Mouse (Mus musculus) ES-E14 (cell line): ENCODE measurements around the gene Fosl2.

Experiments
- CHD2 ChIP-seq: IDR thresholded peaks from 2 replicates; pipeline ENCODE4 v1.6.1; 2014; ENCODE audit warnings: mild to moderate bottlenecking, low read depth, low read length, inconsistent platforms
- HCFC1 ChIP-seq: IDR thresholded peaks from 2 replicates; pipeline ENCODE4 v1.6.1; 2012; ENCODE audit warnings: low read length, inconsistent platforms, borderline replicate concordance; ENCODE audit not compliant: insufficient read depth
- MAFK ChIP-seq: IDR thresholded peaks from 2 replicates; pipeline ENCODE4 v1.6.1; 2014; ENCODE audit warnings: mild to moderate bottlenecking, low read depth, low read length, inconsistent platforms; ENCODE audit not compliant: insufficient read depth
- ZC3H11A ChIP-seq: IDR thresholded peaks from 2 replicates; pipeline ENCODE4 v1.6.1; 2012; ENCODE audit warnings: low read depth, mild to moderate bottlenecking, inconsistent platforms, low read length, borderline replicate concordance
- ZNF384 ChIP-seq: IDR thresholded peaks from 2 replicates; pipeline ENCODE4 v1.6.1; 2012; ENCODE audit warnings: low read depth, low read length, inconsistent platforms

- TF ChIP-seq ZC3H11A (no peak), ZNF384 (no peak), CHD2 (no peak), HCFC1 (no peak), MAFK (no peak)
Measured at GRCm38 (mm10) chr5:32137106-32137522, 1.5 kb downstream of the Fosl2 start.
